Mouse (Mus musculus) erythroblast, embryonic 14.5 days (primary cell): Measurements from ENCODE around the gene Rtl10. TPM values are rescaled to one million over a fixed set of nuclear protein-coding genes. Genes with fewer than 3 reads are reported as not detected.
"Not testable (repeated sequence)": the region's sequence is repeated elsewhere in the genome, so short reads cannot be mapped to it uniquely, and the experiment has no call there.

Experiments used
- H3K27me3 ChIP-seq: 2 replicates; pipeline ENCODE4 v1.6.1; 2012; ENCODE audit warnings: inconsistent platforms; ENCODE audit not compliant: control insufficient read depth
- H3K36me3 ChIP-seq: 2 replicates; pipeline ENCODE4 v1.6.1; 2012; ENCODE audit warnings: mild to moderate bottlenecking, inconsistent platforms; ENCODE audit not compliant: control insufficient read depth
- H3K4me1 ChIP-seq: 2 replicates; pipeline ENCODE4 v1.6.1; 2012; ENCODE audit warnings: inconsistent platforms; ENCODE audit not compliant: control insufficient read depth
- H3K4me3 ChIP-seq: replicated peaks from 2 replicates; pipeline ENCODE3; 2012; ENCODE audit warnings: moderate library complexity, mild to moderate bottlenecking, inconsistent platforms
- H3K9me3 ChIP-seq: 2 replicates; pipeline ENCODE4 v1.6.1; 2012; ENCODE audit warnings: low read length, inconsistent platforms, mixed read lengths; ENCODE audit not compliant: control insufficient read depth
- GATA1 ChIP-seq: IDR thresholded peaks from 2 replicates; pipeline ENCODE4 v1.6.1; 2012; ENCODE audit warnings: low read length, inconsistent platforms, mixed read lengths
- TAL1 ChIP-seq: IDR thresholded peaks from 3 replicates; pipeline ENCODE4 v1.6.1; 2012; ENCODE audit warnings: low read length, inconsistent platforms, mixed read lengths
- polyA plus RNA-seq: library from polyadenylated mRNA; stranded (reverse); fragments of >175 nt; gene quantifications from 2 replicates; pipeline ENCODE4 v1.2.3, GENCODE M21; 2012

The Rtl10 gene
- polyA plus RNA-seq, 1 experiment = 0.06 TPM

GRCm38 (mm10) chr16:18523563-18524245 lies 25.0 kb downstream of the Rtl10 start:
- Histone ChIP-seq H3K4me1 (no peaks in the 10 kb centered on the region), H3K27me3 (no peaks in the 10 kb centered on the region), H3K4me3 (no peak overlapping the region), H3K9me3 (no peaks in the 10 kb centered on the region), H3K36me3 (no peaks in the 10 kb centered on the region)
- no peak for TF ChIP-seq GATA1
- no peak for TF ChIP-seq TAL1

DNA sequence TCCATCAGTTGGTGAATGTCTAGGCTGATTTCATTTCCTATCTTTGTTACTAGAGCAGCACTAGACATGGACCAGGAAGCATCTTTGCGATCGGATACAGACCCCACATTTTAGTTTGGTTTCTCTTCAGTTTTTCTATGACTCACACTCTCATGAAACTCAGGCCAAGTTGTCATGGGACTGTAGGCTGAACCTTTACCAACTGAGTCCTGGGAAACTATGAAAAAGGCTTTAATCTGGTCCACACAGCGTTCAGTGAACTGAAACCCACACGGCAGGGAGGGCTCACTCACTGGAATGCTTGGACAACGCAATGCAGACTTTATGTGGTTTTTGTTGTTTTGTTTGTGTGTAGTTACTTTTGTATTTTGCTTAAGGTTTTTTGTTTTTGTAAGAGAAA lies 30.0 kb downstream of the Rtl10 start:
- H3K27me3 ChIP-seq = no peaks in the 10 kb centered on the region
- no peaks in the 10 kb centered on the region for H3K4me1 ChIP-seq
- H3K4me3 ChIP-seq = no peak overlapping the region
- no peaks in the 10 kb centered on the region for H3K9me3 ChIP-seq
- TF ChIP-seq GATA1 (no peak), TAL1 (no peak)
- no peaks in the 10 kb centered on the region for H3K36me3 ChIP-seq

DNA sequence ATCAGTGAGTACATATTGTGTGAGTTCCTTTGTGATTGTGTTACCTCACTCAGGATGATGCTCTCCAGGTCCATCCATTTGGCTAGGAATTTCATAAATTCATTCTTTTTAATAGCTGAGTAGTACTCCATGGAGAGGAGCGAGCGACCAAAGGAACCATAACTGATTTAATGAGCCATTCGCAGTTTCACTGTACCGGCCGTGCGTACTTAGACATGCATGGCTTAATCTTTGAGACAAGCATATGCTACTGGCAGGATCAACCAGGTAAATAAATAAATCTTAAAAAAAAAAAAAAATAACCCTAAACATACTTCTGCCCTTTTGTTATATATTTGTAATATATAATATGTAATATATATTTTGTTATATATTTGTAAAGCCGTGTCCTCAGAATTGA lies 34.4 kb downstream of the Rtl10 start:
- not testable (repeated sequence) for H3K9me3 ChIP-seq, H3K27me3 ChIP-seq, H3K4me1 ChIP-seq, H3K4me3 ChIP-seq, H3K36me3 ChIP-seq

DNA sequence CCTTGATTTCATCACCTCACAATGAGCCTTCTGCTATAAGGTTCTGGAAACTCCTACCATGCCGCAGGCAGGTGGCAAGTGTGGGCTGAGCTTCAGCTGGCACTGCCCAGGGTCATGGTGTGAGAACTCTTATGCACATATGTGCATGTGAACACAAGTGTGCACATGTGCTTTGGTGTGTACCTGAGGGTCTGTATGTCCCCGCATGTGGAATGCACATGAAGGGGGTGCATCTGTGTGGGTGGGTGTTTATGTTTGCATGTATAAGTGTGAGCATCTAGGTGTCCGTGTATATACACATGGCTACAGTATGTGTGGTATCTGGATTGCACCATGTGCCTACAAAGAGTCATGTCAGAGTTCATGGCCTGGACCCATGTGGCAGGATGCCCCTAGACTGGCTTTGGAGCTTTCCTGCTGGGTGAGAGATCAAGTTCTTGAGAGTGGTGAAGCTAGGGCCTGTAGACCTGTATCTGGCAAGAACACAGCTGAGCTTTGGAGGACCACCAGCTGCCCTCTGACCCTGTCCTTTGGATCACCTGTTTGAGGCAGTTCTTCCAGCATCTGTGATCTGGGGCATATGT lies 38.8 kb downstream of the Rtl10 start:
- H3K36me3 ChIP-seq = no peaks in the 10 kb centered on the region; the same call in 1 of the 2 replicates
- H3K4me3 ChIP-seq = no peak overlapping the region
- H3K27me3 ChIP-seq = no peaks in the 10 kb centered on the region
- H3K9me3 ChIP-seq = no peaks in the 10 kb centered on the region
- TF ChIP-seq GATA1 = no peak
- no peak for TF ChIP-seq TAL1
- H3K4me1 ChIP-seq = no peaks in the 10 kb centered on the region; the same call in 1 of the 2 replicates

DNA sequence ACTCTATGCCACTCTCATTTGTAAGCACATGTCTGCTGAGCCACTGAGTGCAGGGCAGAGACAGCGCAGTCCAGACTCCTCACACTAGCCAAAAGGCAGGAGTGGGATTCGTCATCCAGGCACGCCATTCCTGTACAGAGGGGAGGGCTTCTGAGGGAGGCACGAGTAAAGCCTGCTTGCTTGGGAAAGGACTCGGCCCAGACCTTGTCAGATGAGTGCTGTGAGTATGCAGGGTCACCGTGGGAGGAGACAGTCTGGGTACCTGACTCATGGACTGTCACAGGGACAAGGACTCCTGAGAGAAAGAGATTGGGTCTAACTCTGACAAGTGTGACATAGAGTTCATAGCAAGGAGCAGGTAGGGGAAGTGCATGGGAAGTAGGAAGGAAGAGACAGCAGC lies 40.6 kb downstream of the Rtl10 start:
- Histone ChIP-seq H3K4me1 (no peaks in the 10 kb centered on the region; the same call in 1 of the 2 replicates), H3K36me3 (peaks cover 4% of the 10 kb centered on the region), H3K27me3 (no peaks in the 10 kb centered on the region), H3K9me3 (no peaks in the 10 kb centered on the region), H3K4me3 (no peak overlapping the region)
- TF ChIP-seq TAL1 = no peak
- no peak for TF ChIP-seq GATA1

DNA sequence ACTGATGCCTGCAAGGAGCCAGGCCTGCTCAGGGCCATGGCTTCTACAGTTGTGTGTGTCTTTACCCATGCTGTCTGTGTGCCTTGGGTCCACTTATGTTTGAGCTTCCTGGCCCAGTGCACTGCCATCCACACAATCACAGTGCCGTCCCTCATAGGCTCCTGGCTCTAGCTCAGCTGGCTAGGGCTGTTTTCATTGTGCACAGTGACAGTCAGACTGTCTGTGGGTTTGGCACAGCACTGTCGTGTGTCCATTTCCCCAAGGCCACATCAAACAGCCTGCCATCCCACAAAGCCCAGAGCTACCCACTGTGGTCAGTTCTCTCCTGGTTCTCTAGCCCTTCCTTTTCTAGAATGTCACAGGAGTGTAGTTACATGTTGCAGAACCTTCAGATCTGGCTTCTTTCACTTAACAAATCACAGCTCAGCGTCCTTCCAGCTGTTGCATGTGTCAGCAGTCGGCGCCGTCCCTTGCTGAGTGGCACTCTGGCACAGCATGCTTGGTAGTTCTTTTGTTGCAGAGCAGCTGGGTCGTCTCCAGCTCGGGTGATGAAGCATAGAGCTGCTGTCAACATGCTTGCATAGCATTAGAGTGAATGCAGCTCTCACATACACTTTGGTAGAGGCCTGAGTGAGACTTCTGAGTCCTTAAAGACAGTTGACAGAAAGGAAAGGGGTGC lies 44.6 kb downstream of the Rtl10 start:
- TF ChIP-seq TAL1 (no peak), GATA1 (no peak)
- no peaks in the 10 kb centered on the region; the same call in 1 of the 2 replicates for H3K4me1 ChIP-seq
- H3K9me3 ChIP-seq = no peaks in the 10 kb centered on the region
- no peak overlapping the region for H3K4me3 ChIP-seq
- H3K27me3 ChIP-seq = no peaks in the 10 kb centered on the region
- H3K36me3 ChIP-seq = peaks cover 4% of the 10 kb centered on the region

GRCm38 (mm10) chr16:18547891-18548290 lies 49.2 kb downstream of the Rtl10 start:
- Histone ChIP-seq H3K4me1 (no peaks in the 10 kb centered on the region), H3K36me3 (peaks cover 4% of the 10 kb centered on the region), H3K27me3 (no peaks in the 10 kb centered on the region), H3K9me3 (no peaks in the 10 kb centered on the region), H3K4me3 (no peak overlapping the region)
- TF ChIP-seq TAL1 (no peak), GATA1 (no peak)

Other genes with a start within 250 kb of the Rtl10 start
- not detected in 2 replicates for gene Gm49776, start 240.6 kb upstream of the Rtl10 start, polyA plus RNA-seq
- 0.64 and 0.95 TPM in 2 replicates for gene Dgcr8, start 209.7 kb upstream of the Rtl10 start, polyA plus RNA-seq
- 5.6 and 7.4 TPM in 2 replicates for gene Tango2, start 150.8 kb upstream of the Rtl10 start, polyA plus RNA-seq
- 0.84 and 1.3 TPM in 2 replicates for gene Arvcf, start 150.7 kb upstream of the Rtl10 start, polyA plus RNA-seq
- 16.0 and 18.6 TPM in 2 replicates for gene Txnrd2, start 72.5 kb upstream of the Rtl10 start, polyA plus RNA-seq
- gene Comt, start 72.0 kb upstream of the Rtl10 start, polyA plus RNA-seq = 7.4 and 19.9 TPM in 2 replicates
- 0.64 and 0.81 TPM in 2 replicates for gene Gnb1l, start 188 bp upstream of the Rtl10 start, polyA plus RNA-seq
- gene Tbx1, start 91.8 kb downstream of the Rtl10 start, polyA plus RNA-seq = not detected in 2 replicates
- 0.44 and 0.64 TPM in 2 replicates for gene Gp1bb, start 123.5 kb downstream of the Rtl10 start, polyA plus RNA-seq
- 0.02 TPM in 1 of 2 replicates, not detected in the other for gene Gm49601, start 127.5 kb downstream of the Rtl10 start, polyA plus RNA-seq
- gene Sept5, start 131.1 kb downstream of the Rtl10 start, polyA plus RNA-seq = 0.03 TPM in 1 of 2 replicates, not detected in the other